In genomic region chr3:67553281-67553680, GRCm38 (mm10) we compare ENCODE assay signal across 10 mouse cellular contexts. TPM values are rescaled to one million over a fixed set of nuclear protein-coding genes. Genes with fewer than 3 reads are reported as not detected.
DNase-seq lines count a peak whose midpoint lies in the region; TF ChIP-seq lines count a peak whose summit lies in the region.
"Had no signal": no experiment of that assay in that cellular context is flagged by ENCODE, and none has a peak within 500 bp of the region (broad histone marks: within the 10 kb centered on the region; RNA-seq: fewer than 3 reads in every experiment).

No protein-coding gene starts in this region.

- H3K27me3 ChIP-seq in cerebellum, adult 2 months (ENCODE audit: control insufficient read depth, insufficient read depth, low read length), result no peaks in the 10 kb centered on the region

- H3K27ac ChIP-seq in cerebellum, adult 2 months (ENCODE audit: insufficient read depth, low read length), result no peak overlapping the region
- no peak overlapping the region for H3K27ac ChIP-seq in left cerebral cortex, adult 2 months

- WGBS in cerebellum, adult 2 months, result 32% methylated on average over 4 of the region's 4 CpGs

- no peak for TF ChIP-seq CTCF in cerebellum, adult 2 months (IDR thresholded peaks at IDR 0.05; ENCODE audit: borderline replicate concordance, insufficient read depth, low read depth, low read length)
- no peak for TF ChIP-seq CTCF in left cerebral cortex, adult 2 months (IDR thresholded peaks at IDR 0.05)

- peak; percentile 20 to 26 for DNase-seq in cerebellum, adult 2 months
- no peak for DNase-seq in cerebellum, postnatal 4 days (ENCODE audit: low spot score in 2 of 2)
- peak; percentile 19 to 23 for DNase-seq in lung, adult 18-20 months
- DNase-seq in lung, postnatal 14 days, result no peak
- DNase-seq in cerebellum, postnatal 14 days, result peak; percentile 42 to 56
- DNase-seq in kidney, postnatal 4 days, result peak; percentile 25 to 35
- no peak for DNase-seq in left cerebral cortex, adult 2 months (ENCODE audit: extremely low spot score in 1 of 2, low spot score in 2 of 2)
- no peak for DNase-seq in urinary bladder, postnatal 10 days (ENCODE audit: low spot score)
- DNase-seq: gastrocnemius, postnatal 10 days; thymus, adult 18-20 months had no signal

- no peaks in the 10 kb centered on the region for H3K4me1 ChIP-seq in cerebellum, adult 2 months (ENCODE audit: control insufficient read depth, insufficient read depth, low read length)

- intact Hi-C loops in left cerebral cortex, adult 2 months (cut with DNase I), result no loop called here

- H3K4me3 ChIP-seq in cerebellum, adult 2 months (replicated peaks; ENCODE audit: insufficient read depth, low read depth, low read length), result no peak overlapping the region
- no peak overlapping the region for H3K4me3 ChIP-seq in left cerebral cortex, adult 2 months

- TF ChIP-seq POLR2A in cerebellum, adult 2 months (IDR thresholded peaks at IDR 0.05; ENCODE audit: borderline replicate concordance, insufficient read depth, low read length), result no peak

RNA-seq across cellular contexts. Expression of gene Mfsd1, which starts 29.3 kb away (rescaled TPM):
- polyA plus RNA-seq in cerebellum, adult 2 months (2012; rRNA removed), result 21.4 and 23.6 TPM in 2 replicates
- 10 to 100 TPM; 29.7 to 34.7 TPM for total RNA-seq in left cerebral cortex, adult 2 months (2021)

RNA-seq across cellular contexts. Expression of gene Rarres1, which starts 38.0 kb away (rescaled TPM):
- polyA plus RNA-seq in cerebellum, adult 2 months (2012; rRNA removed), result 2.2 and 3.0 TPM in 2 replicates
- total RNA-seq in left cerebral cortex, adult 2 months (2021), result 1 to 10 TPM; 1.5 to 1.7 TPM

Comparison
In these comparisons a context has a peak if more than half of its experiments do, and no peak if none do; other contexts are left out.
1. DNase-seq: peak in cerebellum, adult 2 months (2 of 2), lung, adult 18-20 months (2 of 2), cerebellum, postnatal 14 days (2 of 2) and kidney, postnatal 4 days (2 of 2); none in cerebellum, postnatal 4 days (0 of 2), lung, postnatal 14 days (single experiment), left cerebral cortex, adult 2 months (0 of 2) and urinary bladder, postnatal 10 days (single experiment).